Mouse (Mus musculus) forebrain, embryonic 12.5 days (tissue): ENCODE measurements around the gene Klrb1. TPM values are rescaled to one million over a fixed set of nuclear protein-coding genes. Genes with fewer than 3 reads are reported as not detected.

Experiments used
- ATAC-seq: fragments of 200-750 bp; cut with Nextera tagmentation; 2 replicates; pipeline ENCODE4 v1.8.0; 2017; ENCODE audit warnings: moderate TSS enrichment; ENCODE audit not compliant: low FRiP score
- H3K27ac ChIP-seq: fragments of 300-500 bp; sonication (generic); 2 replicates; pipeline ENCODE4 v1.5.1; 2016; ENCODE audit warnings: mild to moderate bottlenecking
- H3K27me3 ChIP-seq: fragments of 300-500 bp; sonication (generic); 2 replicates; pipeline ENCODE4 v1.6.1; 2016; ENCODE audit warnings: mild to moderate bottlenecking
- H3K36me3 ChIP-seq: fragments of 300-500 bp; sonication (generic); replicated peaks from 2 replicates; pipeline ENCODE4 v1.6.1; 2016; ENCODE audit warnings: mild to moderate bottlenecking
- H3K4me1 ChIP-seq: fragments of 300-500 bp; sonication (generic); 2 replicates; pipeline ENCODE4 v1.6.1; 2016
- H3K4me2 ChIP-seq: fragments of 300-500 bp; sonication (generic); 2 replicates; pipeline ENCODE4 v1.6.1; 2016; ENCODE audit warnings: mild to moderate bottlenecking, moderate library complexity
- H3K4me3 ChIP-seq: fragments of 300-500 bp; sonication (generic); replicated peaks from 2 replicates; pipeline ENCODE4 v1.5.1; 2016; ENCODE audit warnings: mild to moderate bottlenecking
- H3K9ac ChIP-seq: fragments of 300-500 bp; sonication (generic); 2 replicates; pipeline ENCODE4 v1.6.1; 2016; ENCODE audit warnings: mild to moderate bottlenecking
- H3K9me3 ChIP-seq: fragments of 300-500 bp; sonication (generic); 2 replicates; pipeline ENCODE4 v1.6.1; 2016
- WGBS: fragments of 180-500 bp; shearing (Covaris S2); methylation state at CpG from one replicate; pipeline ENCODE4 v1.1.7; 2016; 5-methylcytosine and 5-hydroxymethylcytosine counted together
- polyA plus RNA-seq: library from polyadenylated mRNA; unstranded; fragments of >200 nt; fragmentation: Nextera tagmentation; extraction: Ambion mirVana; gene quantifications from 2 replicates; pipeline ENCODE4 v1.2.1, GENCODE M21; 2016

Gene Klrb1
- polyA plus RNA-seq, 1 experiment from 2014 or later = not detected

- Histone ChIP-seq H3K27ac (no peak overlapping the region), H3K36me3 (no peaks in the 10 kb centered on the region), H3K4me1 (no peaks in the 10 kb centered on the region), H3K27me3 (no peaks in the 10 kb centered on the region), H3K9ac (no peak overlapping the region), H3K4me3 (no peak overlapping the region), H3K4me2 (no peak overlapping the region), H3K9me3 (no peaks in the 10 kb centered on the region)
- no peak for ATAC-seq
Observed at GRCm38 (mm10) chr6:128679574-128679973, 43.3 kb downstream of the Klrb1 start.

GRCm38 (mm10) chr6:128669936-128670335 lies 52.9 kb downstream of the Klrb1 start:
- Histone ChIP-seq H3K9me3 (no peaks in the 10 kb centered on the region), H3K4me2 (no peak overlapping the region), H3K36me3 (no peaks in the 10 kb centered on the region), H3K4me3 (no peak overlapping the region), H3K27me3 (no peaks in the 10 kb centered on the region), H3K27ac (no peak overlapping the region), H3K9ac (no peak overlapping the region), H3K4me1 (no peaks in the 10 kb centered on the region)
- 66% methylated on average over 4 of the region's 4 CpGs for WGBS
- no peak for ATAC-seq

GRCm38 (mm10) chr6:128662206-128662605 lies 60.7 kb downstream of the Klrb1 start, which contains the start of gene Clec2h:
TSS of gene Clec2h (plus strand) at chr6:128662385.
- H3K27me3 ChIP-seq = no peaks in the 10 kb centered on the region
- no peak within 1 kb of the TSS for H3K4me2 ChIP-seq
- 15% methylated on average over 1 of the region's 1 CpGs for WGBS
- no peaks in the 10 kb centered on the region for H3K36me3 ChIP-seq
- H3K4me3 ChIP-seq = no peak within 1 kb of the TSS
- no peak within 1 kb of the TSS for H3K27ac ChIP-seq
- no peak for ATAC-seq
- H3K4me1 ChIP-seq = no peaks in the 10 kb centered on the region
- no peaks in the 10 kb centered on the region for H3K9me3 ChIP-seq
- no peak within 1 kb of the TSS for H3K9ac ChIP-seq

DNA sequence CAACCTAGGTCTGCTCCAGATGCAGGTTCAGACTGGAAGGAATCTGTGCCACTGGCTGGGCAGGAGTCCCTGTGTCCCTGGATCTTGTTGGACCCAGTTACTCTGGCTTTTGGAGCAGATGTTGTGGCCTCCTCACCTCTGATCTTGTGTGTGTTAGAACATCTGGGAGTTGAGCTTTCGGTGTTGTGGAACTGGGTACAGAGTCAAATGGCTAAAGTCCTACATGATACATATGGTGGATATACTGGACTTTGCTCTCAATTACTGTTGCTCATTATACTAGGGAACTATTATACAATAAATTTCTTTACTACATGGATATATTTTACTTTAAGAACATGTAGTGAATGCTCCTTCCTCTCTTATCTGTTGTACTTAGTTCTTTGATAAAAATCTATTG lies 61.6 kb downstream of the Klrb1 start:
- no peak overlapping the region for H3K9ac ChIP-seq
- WGBS = 83% methylated on average over 1 of the region's 1 CpGs
- no peak for ATAC-seq
- H3K27me3 ChIP-seq = no peaks in the 10 kb centered on the region
- H3K4me2 ChIP-seq = no peak overlapping the region
- no peaks in the 10 kb centered on the region for H3K9me3 ChIP-seq
- H3K27ac ChIP-seq = no peak overlapping the region
- H3K36me3 ChIP-seq = no peaks in the 10 kb centered on the region
- no peaks in the 10 kb centered on the region for H3K4me1 ChIP-seq
- H3K4me3 ChIP-seq = no peak overlapping the region

Other genes starting within 250 kb of the Klrb1 start
- 0.04 TPM in 1 of 2 replicates, not detected in the other for gene Pzp, start 196.3 kb downstream of the Klrb1 start, polyA plus RNA-seq
- 0.57 and 1.2 TPM in 2 replicates for gene A2ml1, start 141.5 kb downstream of the Klrb1 start, polyA plus RNA-seq
- gene Klrb1a, start 99.5 kb downstream of the Klrb1 start, polyA plus RNA-seq = not detected in 2 replicates
- gene Clec2h, start 60.7 kb downstream of the Klrb1 start, polyA plus RNA-seq = not detected in 2 replicates
- 0.08 TPM in 1 of 2 replicates, not detected in the other for gene Klrb1c, start 66.2 kb upstream of the Klrb1 start, polyA plus RNA-seq
- gene Gm44511, start 103.3 kb upstream of the Klrb1 start, polyA plus RNA-seq = not detected in 2 replicates
- gene Klrb1b, start 103.3 kb upstream of the Klrb1 start, polyA plus RNA-seq = not detected in 2 replicates
- gene Clec2i, start 164.5 kb upstream of the Klrb1 start, polyA plus RNA-seq = 0.10 TPM in 1 of 2 replicates, not detected in the other
- 0.17 and 0.43 TPM in 2 replicates for gene BC035044, start 168.1 kb upstream of the Klrb1 start, polyA plus RNA-seq
- not detected in 2 replicates for gene Clec2g, start 211.3 kb upstream of the Klrb1 start, polyA plus RNA-seq